Mouse (Mus musculus): ENCODE measurements around the gene St6galnac6.

DNA sequence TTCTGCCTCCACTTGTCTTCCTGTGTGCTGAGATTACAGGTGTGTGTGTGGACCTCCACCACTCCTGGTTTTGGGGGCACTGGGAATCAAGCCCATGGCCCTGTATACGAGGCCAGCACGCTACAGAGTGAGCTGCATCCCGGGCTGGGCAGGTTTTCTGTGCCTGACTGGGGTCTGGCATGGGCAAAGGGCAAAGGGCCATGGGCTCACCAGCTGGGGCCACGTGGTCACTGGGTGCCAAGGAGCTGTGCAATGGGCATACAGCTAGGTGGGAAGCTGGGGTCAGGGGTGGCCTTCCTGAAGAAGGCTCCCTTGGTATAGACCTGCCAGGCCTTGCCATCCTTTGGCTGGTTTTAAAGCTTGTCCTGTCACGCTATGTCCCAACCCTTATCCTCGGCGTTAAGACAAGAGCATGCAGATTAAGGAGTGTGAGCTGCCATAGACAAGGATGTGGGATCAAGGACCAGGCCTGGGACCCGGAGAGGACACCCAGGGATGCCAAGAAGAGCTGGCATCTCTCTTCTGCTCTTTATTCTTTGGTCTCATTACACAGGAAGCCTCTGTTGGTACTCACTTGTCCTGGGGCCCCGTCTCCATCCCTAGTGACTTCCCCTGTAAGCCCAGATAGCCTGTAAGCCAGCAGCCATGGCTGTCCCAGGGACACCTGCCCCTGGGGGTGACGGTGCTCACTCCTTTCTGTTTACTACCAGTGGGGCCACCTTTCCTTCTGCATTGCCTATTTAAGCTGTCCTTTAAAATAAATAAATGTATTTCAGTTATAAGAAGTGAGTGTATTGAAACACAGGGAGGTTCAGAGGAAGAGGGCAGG is 35.0 kb downstream of the St6galnac6 start:
- TF ChIP-seq CTCF (IDR thresholded peaks at IDR 0.05; ENCODE audit: control insufficient read depth, insufficient read depth, insufficient replicate concordance, low read depth, low read length), result no peak
- no peak for TF ChIP-seq POLR2A (IDR thresholded peaks at IDR 0.05; ENCODE audit: control insufficient read depth, low read depth, low read length)

All from testis, adult 2 months (tissue).